Mouse (Mus musculus): ENCODE data around the gene Git1.

- TF ChIP-seq CTCF (IDR thresholded peaks at IDR 0.05; ENCODE audit: borderline replicate concordance, insufficient read depth, low read depth, low read length) = no peak
- no peak for TF ChIP-seq POLR2A (IDR thresholded peaks at IDR 0.05; ENCODE audit: borderline replicate concordance, insufficient read depth, low read length)
These were observed 30.3 kb upstream of the Git1 start for GRCm38 (mm10) chr11:77463101-77463445.

All from cerebellum, adult 2 months (tissue).